Mouse (Mus musculus) gastrocnemius, adult 18-20 months (tissue): ENCODE results near the gene Spcs2. TPM values are rescaled to one million over a fixed set of nuclear protein-coding genes. Genes with fewer than 3 reads are reported as not detected.
"Not testable (repeated sequence)": the region's sequence is repeated elsewhere in the genome, so short reads cannot be mapped to it uniquely, and the experiment has no call there.

Source experiments
- DNase-seq: peaks from one replicate; pipeline ENCODE4 v3.0.0; 2021; ENCODE audit warnings: low spot score
- total RNA-seq, 2 experiments: library from RNA; stranded (reverse); gene quantifications; 2 replicates each; pipeline ENCODE4 v1.2.3; 2021

Gene Spcs2
- total RNA-seq, 2 experiments from 2014 or later = 78.8 to 79.8 TPM

GRCm38 (mm10) chr7:99824649-99825483 lies 38.4 kb downstream of the Spcs2 start:
- no peak for DNase-seq

- no peak for DNase-seq
Measured at GRCm38 (mm10) chr7:99823045-99823663, 40.1 kb downstream of the Spcs2 start.

DNA sequence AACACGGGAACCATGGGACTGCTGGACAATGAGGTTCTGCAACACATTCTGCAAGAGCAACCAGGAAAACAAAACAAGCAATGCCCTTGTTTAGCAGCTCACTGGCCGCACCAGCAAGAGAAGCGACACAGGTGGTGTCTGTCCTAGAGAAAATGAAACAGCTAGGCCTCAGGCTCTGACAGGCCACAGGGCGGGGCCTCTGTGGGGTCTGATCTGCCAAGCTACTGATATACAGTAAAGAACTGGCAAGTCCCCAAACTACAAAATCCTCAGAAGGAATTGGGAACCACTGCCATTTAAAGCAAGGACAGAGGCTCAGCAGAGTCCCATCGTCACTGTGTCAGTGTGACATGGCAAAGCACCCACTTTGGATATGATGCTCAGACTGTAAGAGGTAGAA lies 40.8 kb downstream of the Spcs2 start:
- DNase-seq = no peak

DNA sequence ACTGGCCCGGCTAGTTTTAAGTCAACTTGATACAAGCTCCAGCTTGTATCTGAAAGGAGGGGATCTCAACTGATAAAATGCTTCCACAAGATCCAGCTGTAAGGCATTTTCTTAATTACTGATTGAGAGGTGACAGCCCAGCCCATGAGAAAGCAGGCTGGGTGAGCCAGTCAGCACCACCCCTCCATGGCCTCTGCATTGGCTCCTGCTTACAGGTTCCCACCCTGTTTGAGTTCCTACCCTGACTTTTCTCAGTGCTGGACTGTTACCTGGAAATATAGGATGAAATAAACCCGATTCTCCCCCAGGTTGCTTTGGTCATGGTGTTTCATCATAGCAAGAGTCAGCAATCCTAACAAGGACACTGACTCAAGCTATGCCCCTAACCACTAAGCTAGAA lies 41.3 kb downstream of the Spcs2 start:
- DNase-seq = no peak

DNA sequence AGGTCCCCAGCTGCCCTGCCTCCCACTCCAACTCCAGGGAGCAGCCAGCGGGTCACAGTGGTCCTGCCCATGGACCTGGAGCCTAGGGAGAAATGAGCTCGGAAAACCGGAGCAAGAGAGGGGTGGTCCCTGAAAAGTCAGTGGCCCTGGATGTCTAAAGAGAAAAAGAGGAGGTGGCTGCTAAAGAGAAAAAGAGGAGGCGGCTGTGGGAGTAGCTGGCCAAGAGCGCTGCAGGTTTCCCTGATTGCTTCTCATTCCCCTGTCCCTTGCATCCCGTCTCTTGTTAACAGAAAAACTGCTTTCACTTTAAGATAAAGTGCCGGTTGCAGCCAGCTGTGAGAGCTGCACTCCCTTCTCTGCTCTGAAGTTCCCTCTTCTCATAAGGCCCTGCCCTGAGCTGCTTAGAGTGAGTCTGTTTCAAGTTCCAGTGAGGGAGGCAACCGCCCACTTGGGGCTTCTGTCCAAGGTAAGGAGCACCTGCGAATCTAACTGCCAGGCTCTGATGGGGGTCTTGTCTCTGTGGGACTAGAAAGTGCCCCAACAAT lies 45.0 kb downstream of the Spcs2 start:
- not testable (repeated sequence) for DNase-seq

GRCm38 (mm10) chr7:99813394-99813793 lies 49.9 kb downstream of the Spcs2 start:
- peak; percentile 58 for DNase-seq

GRCm38 (mm10) chr7:99811661-99812060 lies 51.6 kb downstream of the Spcs2 start:
- no peak for DNase-seq

DNA sequence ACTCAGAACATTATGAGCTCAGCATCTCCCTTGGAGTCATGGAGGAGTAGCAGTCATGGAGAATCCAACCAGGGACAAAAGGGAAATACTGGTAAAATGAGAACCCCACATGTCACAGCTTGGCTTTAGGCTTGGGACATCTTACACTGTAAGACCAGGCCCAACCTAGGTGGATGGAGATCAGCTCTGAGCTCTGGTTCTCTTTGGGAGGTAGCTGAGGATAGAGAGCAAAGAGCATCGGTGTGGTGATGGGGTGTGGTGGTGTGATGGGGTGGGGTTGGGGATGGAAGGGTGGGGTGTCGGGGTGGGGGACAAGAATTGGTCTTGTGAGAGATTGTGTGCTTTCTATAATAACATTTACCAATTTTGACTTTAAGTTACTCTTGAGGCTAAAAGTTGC lies 52.4 kb downstream of the Spcs2 start:
- no peak for DNase-seq

DNA sequence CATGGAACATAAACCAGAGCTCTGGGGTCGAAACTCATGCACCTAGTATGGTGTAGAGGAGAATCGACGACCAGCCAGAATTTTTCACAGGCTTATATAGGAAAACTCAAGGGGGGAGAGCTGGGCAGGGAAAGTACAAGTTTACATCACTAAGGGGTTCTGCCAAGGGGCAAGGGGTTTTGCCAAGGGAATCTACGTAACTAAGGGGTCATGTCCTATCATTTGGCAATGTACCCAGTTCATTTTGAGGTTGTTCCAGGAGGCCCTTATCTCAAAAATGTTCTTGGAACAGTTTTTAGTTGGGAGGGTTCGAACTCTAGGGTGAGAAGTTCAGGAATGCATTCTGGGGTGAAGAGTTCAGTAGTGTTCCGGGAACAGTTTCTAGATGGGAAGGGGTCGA lies 56.2 kb downstream of the Spcs2 start:
- DNase-seq = not testable (repeated sequence)

DNA sequence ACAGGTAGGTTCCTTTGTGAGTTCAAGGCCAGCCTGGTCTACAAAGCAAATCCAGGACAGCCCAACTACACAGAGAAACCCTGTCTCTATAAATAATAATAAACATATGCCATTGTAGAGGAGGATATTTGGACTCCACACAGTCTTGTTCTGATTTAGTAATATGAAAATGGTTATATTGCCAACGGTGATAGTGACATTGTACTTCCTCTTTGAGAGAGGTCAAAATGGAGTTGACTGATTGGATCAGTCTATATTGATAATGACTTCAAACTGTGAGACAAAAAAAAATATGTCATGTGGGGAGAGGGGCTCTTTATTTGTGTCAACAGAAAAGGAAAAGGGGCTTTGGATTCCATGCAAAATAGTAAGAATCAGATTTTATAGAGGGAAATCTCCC lies 57.9 kb downstream of the Spcs2 start:
- DNase-seq = no peak

DNA sequence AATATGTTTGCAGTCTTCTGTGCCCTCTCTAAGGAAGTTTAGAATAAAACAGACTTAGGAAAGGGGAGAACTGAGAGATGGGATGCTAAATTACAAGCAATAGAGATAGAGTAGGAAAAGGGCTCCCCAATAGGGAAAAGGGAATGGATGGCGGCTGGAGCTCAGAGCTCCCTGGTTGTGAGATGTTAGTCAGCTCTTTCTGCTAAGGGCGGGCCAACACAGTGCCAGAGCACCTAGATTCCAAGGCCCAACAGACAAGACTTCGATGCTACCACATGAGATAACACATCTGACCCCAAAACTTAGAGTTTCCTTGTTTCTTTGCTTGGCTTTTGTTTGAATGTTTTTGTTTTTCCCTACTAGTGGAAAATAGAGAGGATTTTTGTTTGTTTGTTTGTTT lies 59.2 kb downstream of the Spcs2 start:
- not testable (repeated sequence) for DNase-seq

DNA sequence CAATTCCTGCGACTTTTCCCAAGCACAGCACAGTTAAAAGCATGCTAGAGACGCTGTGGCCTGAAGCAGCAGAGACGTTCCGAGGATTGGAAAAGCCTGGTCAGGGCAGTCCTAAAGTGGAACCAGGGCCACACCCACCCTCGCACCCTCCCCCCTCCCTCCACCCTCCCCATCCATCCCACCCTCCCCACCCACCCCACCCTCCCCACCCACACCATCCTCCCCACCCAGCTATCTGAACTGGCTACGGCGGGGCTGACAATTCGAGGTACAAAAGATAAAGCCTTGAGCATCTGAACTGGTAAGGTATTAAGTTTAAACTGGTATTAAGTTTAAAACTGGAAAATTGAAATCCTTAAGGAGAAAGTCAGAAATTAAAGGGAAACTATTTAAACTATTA lies 59.7 kb downstream of the Spcs2 start:
- DNase-seq = no peak

GRCm38 (mm10) chr7:99799118-99799517 lies 64.1 kb downstream of the Spcs2 start:
- no peak for DNase-seq

- peak; percentile 78 for DNase-seq
Measured at GRCm38 (mm10) chr7:99797911-99798647, 65.2 kb downstream of the Spcs2 start.

GRCm38 (mm10) chr7:99797261-99797660 lies 66.0 kb downstream of the Spcs2 start:
- DNase-seq = no peak

DNA sequence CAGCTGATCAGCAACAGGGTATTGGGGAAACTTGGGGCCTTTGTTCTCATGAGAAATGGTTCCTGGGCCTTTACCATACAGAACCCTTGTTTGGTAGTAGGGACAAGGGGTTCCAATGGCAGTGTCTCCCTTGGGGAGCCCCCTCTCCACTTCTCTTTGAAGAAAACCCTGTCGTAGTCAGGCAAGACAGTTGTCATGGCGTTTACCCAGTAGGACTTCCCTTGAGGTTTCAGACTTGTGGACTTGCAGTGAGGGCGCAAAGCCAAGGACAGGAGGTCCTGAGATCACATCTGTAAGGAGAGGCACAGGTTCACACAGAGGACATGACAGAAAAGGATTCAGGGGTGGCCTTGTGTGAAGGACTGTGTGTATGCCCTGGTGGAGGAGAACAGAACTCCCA lies 66.8 kb downstream of the Spcs2 start:
- peak; percentile 9 for DNase-seq

DNA sequence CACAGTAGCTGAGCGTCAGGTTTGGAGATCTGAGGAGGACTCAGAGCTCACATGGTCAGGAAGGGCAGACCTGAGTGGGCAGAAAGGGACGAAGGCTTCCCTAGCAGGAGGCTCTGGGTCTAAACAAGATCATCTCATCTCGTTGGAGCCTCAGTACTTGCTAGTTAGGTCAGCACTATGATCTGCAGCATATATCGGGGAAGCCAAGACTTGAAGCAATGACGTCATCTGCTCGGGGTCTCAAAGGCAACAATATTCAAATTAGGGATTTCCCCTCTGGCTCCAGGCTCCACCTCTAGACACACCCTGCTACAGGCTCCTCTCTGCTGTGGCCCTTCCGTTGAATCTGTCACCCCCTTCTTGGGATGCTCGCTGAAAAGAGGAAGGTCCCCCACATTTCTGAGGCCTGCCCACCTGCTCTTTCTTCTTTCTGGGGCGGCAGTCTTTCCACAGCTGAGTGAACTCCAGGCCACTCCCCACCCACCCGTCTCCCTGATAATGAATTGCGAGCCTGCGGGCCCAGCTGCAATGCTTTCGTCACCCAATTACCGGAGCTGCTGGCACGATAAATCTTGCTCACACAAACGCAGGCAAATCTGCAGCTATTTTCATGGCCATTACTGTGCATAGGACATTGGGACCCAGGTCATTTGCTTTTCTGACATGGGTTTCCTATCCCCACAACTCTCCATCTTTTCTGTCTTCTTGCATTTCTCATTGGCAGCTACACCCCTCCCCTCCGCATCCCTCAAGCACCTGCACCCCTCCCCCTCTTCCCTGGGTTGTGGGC lies 67.9 kb downstream of the Spcs2 start:
- peak; percentile 15 for DNase-seq

- DNase-seq = no peak
Measured at GRCm38 (mm10) chr7:99794096-99794495, 69.2 kb downstream of the Spcs2 start.

DNA sequence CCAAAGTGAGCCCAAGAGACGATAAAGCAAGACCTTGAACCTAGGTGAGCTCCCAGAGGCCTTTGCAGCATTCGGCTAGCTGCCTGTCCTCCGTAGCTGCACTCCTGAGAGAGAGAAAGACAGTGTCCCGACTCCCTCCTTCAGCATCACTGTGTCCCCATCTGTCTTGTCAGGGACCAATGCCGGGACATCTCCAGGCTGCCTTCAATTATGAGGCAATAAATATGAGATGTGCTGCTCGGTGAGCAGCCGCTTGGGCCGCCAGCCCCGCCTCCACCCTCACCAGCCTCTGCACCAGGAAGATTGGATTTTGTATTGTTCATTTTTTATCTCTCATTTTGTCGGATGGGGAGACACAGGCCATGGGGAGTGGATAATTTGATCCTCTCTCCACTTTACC lies 72.4 kb downstream of the Spcs2 start:
- DNase-seq = no peak

DNA sequence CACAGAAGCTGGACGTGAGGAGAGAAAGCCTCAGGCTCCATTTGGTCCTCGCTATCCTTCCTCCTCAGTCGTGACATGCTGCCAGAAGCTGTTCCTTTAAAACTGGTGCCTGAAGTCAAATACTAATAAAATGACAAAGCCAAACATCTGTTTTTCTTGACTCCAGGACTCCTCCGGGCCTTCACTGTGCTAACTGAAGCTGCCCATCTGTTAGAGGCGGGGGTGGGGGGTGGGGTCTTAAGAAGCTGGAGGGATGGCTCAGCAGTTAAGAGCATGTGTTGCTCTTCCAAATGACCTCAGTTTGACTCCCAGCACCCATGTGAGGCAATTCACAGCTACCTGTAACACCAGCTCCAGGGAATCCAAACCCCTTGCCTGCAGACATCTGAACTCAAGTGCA lies 74.7 kb downstream of the Spcs2 start:
- DNase-seq = peak; percentile 17

DNA sequence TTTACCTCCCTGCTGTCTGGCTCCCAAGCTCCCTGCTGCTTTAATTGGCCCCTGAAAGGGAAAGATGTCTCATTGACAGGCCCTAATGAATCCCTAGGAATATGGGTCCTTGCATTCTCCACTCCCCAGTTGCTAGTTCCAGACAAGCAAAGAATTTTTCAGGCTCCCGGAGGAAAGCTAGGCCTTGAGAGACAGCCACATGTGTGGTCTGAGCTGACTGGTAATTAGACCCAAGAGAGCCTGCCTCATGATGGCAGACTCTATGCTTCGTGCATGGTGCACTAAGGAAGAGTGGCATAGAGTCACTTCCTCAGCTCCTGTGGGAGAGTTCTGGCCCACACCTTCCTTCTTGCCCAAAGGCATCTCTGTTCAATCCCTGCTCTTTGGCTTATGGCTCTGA lies 75.3 kb downstream of the Spcs2 start:
- no peak for DNase-seq
